Mouse (Mus musculus): Measurements from ENCODE around the gene Reg4. TPM values are rescaled to one million over a fixed set of nuclear protein-coding genes. Genes with fewer than 3 reads are reported as not detected.

Reg4 gene
- polyA plus RNA-seq, 1 experiment = not detected

GRCm38 (mm10) chr3:98273623-98274398 lies 51.9 kb downstream of the Reg4 start:
- H3K4me3 ChIP-seq (replicated peaks) = no peak overlapping the region
- peaks cover 8% of the 10 kb centered on the region for H3K9me3 ChIP-seq
- TF ChIP-seq FLI1 (IDR thresholded peaks at IDR 0.05; ENCODE audit: low read length) = no peak
- no peak for TF ChIP-seq GATA1 (IDR thresholded peaks at IDR 0.05; ENCODE audit: borderline replicate concordance, low read length)
- no peaks in the 10 kb centered on the region for H3K36me3 ChIP-seq (replicated peaks; ENCODE audit: low read length)
- 0 out of 2 replicates have a peak, but pooled peaks cover 2% of the 10 kb centered on the region for H3K4me1 ChIP-seq
- H3K27me3 ChIP-seq (replicated peaks) = peaks cover 5% of the 10 kb centered on the region

GRCm38 (mm10) chr3:98279682-98280081 lies 57.7 kb downstream of the Reg4 start:
- TF ChIP-seq FLI1 (IDR thresholded peaks at IDR 0.05; ENCODE audit: low read length) = no peak
- no peak for TF ChIP-seq GATA1 (IDR thresholded peaks at IDR 0.05; ENCODE audit: borderline replicate concordance, low read length)
- Histone ChIP-seq H3K27me3 (replicated peaks) (peaks cover 16% of the 10 kb centered on the region), H3K4me1 (peaks cover 17% of the 10 kb centered on the region), H3K36me3 (replicated peaks; ENCODE audit: low read length) (no peaks in the 10 kb centered on the region), H3K9me3 (no peaks in the 10 kb centered on the region), H3K4me3 (replicated peaks) (no peak overlapping the region)

- peaks cover 16% of the 10 kb centered on the region for H3K27me3 ChIP-seq (replicated peaks)
- H3K4me1 ChIP-seq = peaks cover 17% of the 10 kb centered on the region
- no peaks in the 10 kb centered on the region for H3K36me3 ChIP-seq (replicated peaks; ENCODE audit: low read length)
- no peaks in the 10 kb centered on the region for H3K9me3 ChIP-seq
- peak within 1 kb of the TSS; percentile 1 for H3K4me3 ChIP-seq (replicated peaks)
- TF ChIP-seq GATA1 (IDR thresholded peaks at IDR 0.05; ENCODE audit: borderline replicate concordance, low read length) = no peak
- TF ChIP-seq FLI1 (IDR thresholded peaks at IDR 0.05; ENCODE audit: low read length) = no peak
Observed at GRCm38 (mm10) chr3:98280204-98280932, 58.4 kb downstream of the Reg4 start, which contains the start of gene Hmgcs2. Gene Hmgcs2 (plus strand): TSS chr3:98280435.

- Histone ChIP-seq H3K9me3 (no peaks in the 10 kb centered on the region), H3K4me3 (replicated peaks) (peak overlapping the region; percentile 1), H3K36me3 (replicated peaks; ENCODE audit: low read length) (no peaks in the 10 kb centered on the region), H3K27me3 (replicated peaks) (peaks cover 16% of the 10 kb centered on the region), H3K4me1 (peaks cover 17% of the 10 kb centered on the region)
- TF ChIP-seq FLI1 (IDR thresholded peaks at IDR 0.05; ENCODE audit: low read length) = no peak
- TF ChIP-seq GATA1 (IDR thresholded peaks at IDR 0.05; ENCODE audit: borderline replicate concordance, low read length) = no peak
Observed at GRCm38 (mm10) chr3:98280933-98281678, 59.1 kb downstream of the Reg4 start.

- H3K27me3 ChIP-seq (replicated peaks) = peaks cover 15% of the 10 kb centered on the region
- no peaks in the 10 kb centered on the region for H3K36me3 ChIP-seq (replicated peaks; ENCODE audit: low read length)
- TF ChIP-seq FLI1 (IDR thresholded peaks at IDR 0.05; ENCODE audit: low read length) (no peak), GATA1 (IDR thresholded peaks at IDR 0.05; ENCODE audit: borderline replicate concordance, low read length) (no peak)
- no peak overlapping the region for H3K4me3 ChIP-seq (replicated peaks)
- H3K4me1 ChIP-seq = peaks cover 17% of the 10 kb centered on the region
- no peaks in the 10 kb centered on the region for H3K9me3 ChIP-seq
Observed at GRCm38 (mm10) chr3:98282422-98282821, 60.5 kb downstream of the Reg4 start.

- Histone ChIP-seq H3K27me3 (replicated peaks) (peaks cover 14% of the 10 kb centered on the region), H3K36me3 (replicated peaks; ENCODE audit: low read length) (no peaks in the 10 kb centered on the region), H3K4me3 (replicated peaks) (no peak overlapping the region), H3K9me3 (no peaks in the 10 kb centered on the region), H3K4me1 (peaks cover 17% of the 10 kb centered on the region)
- TF ChIP-seq GATA1 (IDR thresholded peaks at IDR 0.05; ENCODE audit: borderline replicate concordance, low read length) (no peak), FLI1 (IDR thresholded peaks at IDR 0.05; ENCODE audit: low read length) (no peak)
Observed at GRCm38 (mm10) chr3:98283205-98283604, 61.2 kb downstream of the Reg4 start.

Other genes starting within 250 kb of the Reg4 start
- gene Notch2, start 208.6 kb upstream of the Reg4 start, polyA plus RNA-seq (2012; ENCODE audit: insufficient read depth, low replicate concordance) = 0.45 and 1.9 TPM in 2 replicates
- not detected in 2 replicates for gene Adam30, start 61.5 kb upstream of the Reg4 start, polyA plus RNA-seq (2012; ENCODE audit: insufficient read depth, low replicate concordance)
- not detected in 2 replicates for gene Hmgcs2, start 58.3 kb downstream of the Reg4 start, polyA plus RNA-seq (2012; ENCODE audit: insufficient read depth, low replicate concordance)
- 70.7 and 71.0 TPM in 2 replicates for gene Phgdh, start 117.8 kb downstream of the Reg4 start, polyA plus RNA-seq (2012; ENCODE audit: insufficient read depth, low replicate concordance)
- gene Zfp697, start 160.3 kb downstream of the Reg4 start, polyA plus RNA-seq (2012; ENCODE audit: insufficient read depth, low replicate concordance) = not detected in 2 replicates
- gene Gm4450, start 235.0 kb downstream of the Reg4 start, polyA plus RNA-seq (2012; ENCODE audit: insufficient read depth, low replicate concordance) = not detected in 2 replicates